In the genomic region with DNA sequence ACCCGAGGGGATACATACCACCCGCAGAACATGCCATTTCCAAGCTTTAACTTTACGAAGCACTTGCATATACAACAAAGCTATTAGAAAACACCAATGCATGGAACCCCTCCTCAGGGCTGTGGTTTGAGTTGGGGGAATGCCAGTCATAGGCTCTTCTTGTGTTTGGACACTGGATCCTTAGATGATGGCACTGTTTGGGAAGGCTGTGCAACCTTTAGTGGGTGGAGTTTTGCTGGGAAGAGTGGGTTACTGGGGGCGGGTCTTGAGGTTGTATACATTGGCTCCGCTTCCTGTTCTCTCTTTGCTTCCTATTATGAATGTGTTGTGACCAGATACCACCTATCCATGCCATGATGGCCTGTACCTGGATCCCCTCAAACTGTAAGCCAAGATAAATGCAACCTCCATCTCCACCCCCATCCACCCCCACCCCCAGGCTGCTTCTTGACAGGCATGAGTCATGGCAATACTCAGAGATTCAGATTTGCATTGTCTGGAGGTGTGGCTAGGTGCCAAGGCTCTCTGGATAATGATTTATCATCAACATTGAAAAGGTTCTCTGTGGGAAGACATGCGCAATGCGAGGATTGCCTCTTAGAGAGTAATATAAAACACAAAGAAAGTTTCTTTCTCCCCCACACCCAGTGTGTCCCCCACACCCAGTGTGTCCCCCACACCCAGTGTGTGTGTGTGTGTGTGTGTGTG, we compare ENCODE assay signal across 27 mouse cellular contexts.
DNase-seq lines count a peak whose midpoint lies in the region; ATAC-seq lines count a peak whose summit lies in the region.
"Had no signal": no experiment of that assay in that cellular context is flagged by ENCODE, and none has a peak within 500 bp of the region (broad histone marks: within the 10 kb centered on the region; RNA-seq: fewer than 3 reads in every experiment).

No protein-coding gene starts in this region.

- no peak overlapping the region for H3K9ac ChIP-seq in kidney, embryonic 16.5 days (replicated peaks; ENCODE audit: low read length)
- H3K9ac ChIP-seq: heart, embryonic 15.5 days; kidney, embryonic 15.5 days; liver, embryonic 14.5 days; neural tube, embryonic 12.5 days had no signal

- no peak overlapping the region for H3K27ac ChIP-seq in kidney, embryonic 16.5 days (ENCODE audit: low read length)
- H3K27ac ChIP-seq: forebrain, embryonic 10.5 days; heart, embryonic 15.5 days; kidney, embryonic 15.5 days; liver, embryonic 14.5 days; macrophage; neural tube, embryonic 12.5 days; stomach, postnatal 0 days had no signal

- peak; percentile 20; the same call in 1 of the 2 replicates for ATAC-seq in kidney, embryonic 16.5 days (ENCODE audit: low FRiP score, low TSS enrichment)
- ATAC-seq: hindbrain, embryonic 16.5 days had no signal

- no peak overlapping the region for H3K4me2 ChIP-seq in kidney, embryonic 16.5 days (replicated peaks; ENCODE audit: low read depth, low read length)
- H3K4me2 ChIP-seq: heart, embryonic 15.5 days; kidney, embryonic 15.5 days; neural tube, embryonic 12.5 days had no signal

- WGBS in kidney, embryonic 16.5 days: 91% methylated on average over 7 of the region's 7 CpGs

- H3K4me1 ChIP-seq in kidney, embryonic 16.5 days (ENCODE audit: insufficient read depth, low read length): peaks cover 4% of the 10 kb centered on the region; the same call in 1 of the 2 replicates

- peak; percentile 6 for DNase-seq in adrenal gland, postnatal 10 days
- DNase-seq in adrenal gland, postnatal 36 days: no peak
- DNase-seq in kidney, adult 8-10 months: no peak
- DNase-seq in 3T3-L1 (ENCODE audit: low read depth, low spot score) (peak; percentile 23), R1 (ENCODE audit: low read depth, low spot score) (peak; percentile 28)
- DNase-seq in layer of hippocampus, postnatal 36 days: no peak
- DNase-seq in layer of hippocampus, adult 9-10 months (ENCODE audit: low spot score): no peak
- DNase-seq: adrenal gland, adult 8-10 months; cerebellum, adult 2 months; cerebellum, postnatal 14 days; gastrocnemius, postnatal 10 days; liver; lung, adult 2 months; lung, postnatal 10 days; right cerebral cortex, adult 18-20 months; thymus, adult 18-20 months; thymus, postnatal 25 days had no signal

- peaks cover 6% of the 10 kb centered on the region; the same call in 1 of the 2 replicates for H3K9me3 ChIP-seq in kidney, embryonic 16.5 days (ENCODE audit: low read length)
- H3K9me3 ChIP-seq: heart, embryonic 15.5 days; kidney, embryonic 15.5 days had no signal

- no peaks in the 10 kb centered on the region for H3K27me3 ChIP-seq in kidney, embryonic 16.5 days (ENCODE audit: insufficient read depth, low read length)
- H3K27me3 ChIP-seq: heart, embryonic 15.5 days; kidney, embryonic 15.5 days; neural tube, embryonic 12.5 days had no signal

- H3K36me3 ChIP-seq in kidney, embryonic 16.5 days (ENCODE audit: insufficient read depth, low read length): no peaks in the 10 kb centered on the region
- H3K36me3 ChIP-seq: forebrain, embryonic 10.5 days; heart, embryonic 15.5 days; kidney, embryonic 15.5 days; neural tube, embryonic 12.5 days had no signal

- H3K4me3 ChIP-seq in kidney, embryonic 16.5 days (ENCODE audit: low read length): no peak overlapping the region
- H3K4me3 ChIP-seq: forebrain, embryonic 10.5 days; heart, embryonic 15.5 days; kidney, embryonic 15.5 days; myocyte; neural tube, embryonic 12.5 days had no signal

Comparison
In these comparisons a context has a peak if more than half of its experiments do, and no peak if none do; other contexts are left out.
1. DNase-seq: peak in adrenal gland, postnatal 10 days (single experiment), 3T3-L1 (single experiment) and R1 (single experiment); none in adrenal gland, postnatal 36 days (0 of 2), kidney, adult 8-10 months (0 of 2), layer of hippocampus, postnatal 36 days (0 of 2) and layer of hippocampus, adult 9-10 months (single experiment).